Mouse (Mus musculus) olfactory bulb, adult 2 months (tissue): ENCODE data around the gene Thap4.

Source experiments
- CTCF ChIP-seq: fragments of 200-500 bp; IDR thresholded peaks from 2 replicates; pipeline ENCODE4 v1.5.1; 2012; ENCODE audit warnings: low read depth, mild to moderate bottlenecking, low read length, moderate library complexity; ENCODE audit not compliant: insufficient read depth
- POLR2A ChIP-seq: fragments of 200-500 bp; IDR thresholded peaks from 2 replicates; pipeline ENCODE4 v1.6.1; 2012; ENCODE audit warnings: mild to moderate bottlenecking, low read depth, low read length, moderate library complexity; ENCODE audit not compliant: insufficient read depth

GRCm38 (mm10) chr1:93691106-93691505 lies 63.6 kb downstream of the Thap4 start:
- TF ChIP-seq CTCF = no peak
- TF ChIP-seq POLR2A = no peak
